Mouse (Mus musculus) hindbrain, embryonic 13.5 days (tissue): ENCODE measurements at regions not wholly inside any gene's neighbourhood (a gene's known extent, or its start where the extent isn't known, plus 50 kb on each side); places are given as distances from the start of the nearest gene placed in this dataset.

Experiments
- ATAC-seq: fragments of 200-750 bp; cut with Nextera tagmentation; 2 replicates; pipeline ENCODE4 v1.8.0; 2017; ENCODE audit warnings: moderate TSS enrichment; ENCODE audit not compliant: low FRiP score
- H3K27ac ChIP-seq: fragments of 300-500 bp; sonication (generic); 2 replicates; pipeline ENCODE4 v1.5.1; 2015; ENCODE audit warnings: inconsistent platforms, mild to moderate bottlenecking, moderate library complexity
- H3K27me3 ChIP-seq: fragments of 300-500 bp; sonication (generic); 2 replicates; pipeline ENCODE4 v1.6.1; 2015; ENCODE audit warnings: mild to moderate bottlenecking, inconsistent platforms
- H3K36me3 ChIP-seq: fragments of 300-500 bp; sonication (generic); 2 replicates; pipeline ENCODE4 v1.6.1; 2015; ENCODE audit warnings: mild to moderate bottlenecking, inconsistent platforms
- H3K4me1 ChIP-seq: fragments of 300-500 bp; sonication (generic); replicated peaks from 2 replicates; pipeline ENCODE4 v1.6.1; 2015; ENCODE audit warnings: inconsistent platforms
- H3K4me2 ChIP-seq: fragments of 300-500 bp; sonication (generic); 2 replicates; pipeline ENCODE4 v1.6.1; 2015; ENCODE audit warnings: inconsistent platforms, mild to moderate bottlenecking, moderate library complexity
- H3K4me3 ChIP-seq: fragments of 300-500 bp; sonication (generic); 2 replicates; pipeline ENCODE4 v1.5.1; 2015; ENCODE audit warnings: mild to moderate bottlenecking, inconsistent platforms
- H3K9ac ChIP-seq: fragments of 300-500 bp; sonication (generic); 2 replicates; pipeline ENCODE4 v1.6.1; 2015; ENCODE audit warnings: mild to moderate bottlenecking, inconsistent platforms
- H3K9me3 ChIP-seq: fragments of 300-500 bp; sonication (generic); 2 replicates; pipeline ENCODE4 v1.6.1; 2016; ENCODE audit warnings: inconsistent platforms
- WGBS: fragments of 180-500 bp; shearing (Covaris S2); methylation state at CpG from one replicate; pipeline ENCODE4 v1.1.7; 2015; 5-methylcytosine and 5-hydroxymethylcytosine counted together

DNA sequence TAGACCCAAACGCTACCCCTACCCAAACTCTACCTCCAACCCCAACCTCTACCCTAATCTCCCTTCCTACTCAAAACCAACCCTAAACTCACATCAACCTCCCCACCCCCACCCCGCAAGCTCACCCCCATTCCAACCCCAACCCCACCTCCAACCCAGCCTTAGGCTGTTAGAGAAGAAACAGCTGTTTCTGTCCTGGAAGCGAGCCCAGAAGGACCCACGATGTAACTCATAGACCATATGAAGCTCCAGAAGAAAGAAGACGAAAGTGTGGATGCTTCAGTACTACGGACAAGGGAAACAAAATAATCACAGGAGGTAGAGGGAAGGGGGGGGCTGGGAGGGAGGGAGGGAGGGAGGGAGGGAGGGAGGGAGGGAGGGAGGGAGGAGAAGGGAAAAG lies 58.4 kb downstream of the Sox11 start:
- no peak for ATAC-seq
- no peaks in the 10 kb centered on the region for H3K9me3 ChIP-seq
- 66% methylated on average over 6 of the region's 6 CpGs for WGBS
- no peaks in the 10 kb centered on the region for H3K36me3 ChIP-seq
- H3K9ac ChIP-seq: no peak overlapping the region
- H3K27ac ChIP-seq: no peak overlapping the region
- H3K27me3 ChIP-seq: no peaks in the 10 kb centered on the region
- peaks cover 7% of the 10 kb centered on the region for H3K4me1 ChIP-seq
- no peak overlapping the region for H3K4me2 ChIP-seq
- no peak overlapping the region for H3K4me3 ChIP-seq

DNA sequence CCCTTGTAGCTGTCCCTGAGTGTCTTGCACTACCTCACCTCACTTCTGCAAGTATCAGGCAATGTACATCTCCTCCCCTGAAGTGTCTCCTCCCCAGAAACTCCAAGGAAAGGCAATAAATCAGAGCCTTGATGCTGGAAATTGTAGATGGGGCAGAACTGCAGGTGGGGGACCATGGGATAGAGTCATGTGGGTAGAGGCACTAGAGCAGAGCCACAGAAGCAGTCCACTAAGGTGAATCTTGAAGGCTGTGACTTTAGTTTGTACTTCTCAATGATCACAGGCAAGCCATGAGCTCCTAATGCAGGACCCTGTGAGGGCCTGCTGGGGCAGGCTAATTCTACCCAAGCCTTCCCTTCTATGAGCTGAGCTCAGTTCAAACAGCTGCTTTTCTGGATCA lies 80.4 kb downstream of the Sox11 start:
- no peak for ATAC-seq

DNA sequence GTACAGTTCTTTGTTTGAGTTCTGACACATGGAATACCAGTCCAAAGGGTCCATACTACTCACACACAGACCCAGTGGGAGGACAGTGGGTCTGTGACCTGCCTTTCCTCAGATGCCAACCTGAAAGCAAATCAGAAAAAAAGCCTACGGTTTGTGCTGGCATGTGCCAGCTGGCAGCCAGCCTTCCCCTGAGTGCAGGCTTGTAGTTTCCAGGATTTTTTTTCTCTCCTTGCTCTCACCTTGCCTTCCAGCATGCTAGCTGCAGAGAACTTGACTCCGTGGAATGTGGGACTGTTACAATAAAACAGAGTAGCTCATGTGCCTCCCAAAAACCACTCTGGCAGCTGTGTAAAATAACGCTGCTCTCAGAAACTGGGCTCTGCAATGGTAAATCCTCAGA lies 88.2 kb downstream of the Sox11 start:
- no peak overlapping the region for H3K9ac ChIP-seq
- H3K9me3 ChIP-seq: no peaks in the 10 kb centered on the region
- H3K4me1 ChIP-seq: peaks cover 13% of the 10 kb centered on the region
- H3K36me3 ChIP-seq: no peaks in the 10 kb centered on the region
- no peak overlapping the region for H3K4me3 ChIP-seq
- ATAC-seq: no peak
- 70% methylated on average over 3 of the region's 3 CpGs for WGBS
- no peaks in the 10 kb centered on the region for H3K27me3 ChIP-seq
- no peak overlapping the region for H3K4me2 ChIP-seq
- no peak overlapping the region for H3K27ac ChIP-seq

More for the DNA sequence above, 80.4 kb downstream of the Sox11 start:
- Histone ChIP-seq H3K27me3 (no peaks in the 10 kb centered on the region), H3K36me3 (no peaks in the 10 kb centered on the region), H3K9ac (no peak overlapping the region), H3K4me1 (no peaks in the 10 kb centered on the region), H3K27ac (no peak overlapping the region), H3K4me3 (no peak overlapping the region), H3K4me2 (no peak overlapping the region), H3K9me3 (no peaks in the 10 kb centered on the region)

DNA sequence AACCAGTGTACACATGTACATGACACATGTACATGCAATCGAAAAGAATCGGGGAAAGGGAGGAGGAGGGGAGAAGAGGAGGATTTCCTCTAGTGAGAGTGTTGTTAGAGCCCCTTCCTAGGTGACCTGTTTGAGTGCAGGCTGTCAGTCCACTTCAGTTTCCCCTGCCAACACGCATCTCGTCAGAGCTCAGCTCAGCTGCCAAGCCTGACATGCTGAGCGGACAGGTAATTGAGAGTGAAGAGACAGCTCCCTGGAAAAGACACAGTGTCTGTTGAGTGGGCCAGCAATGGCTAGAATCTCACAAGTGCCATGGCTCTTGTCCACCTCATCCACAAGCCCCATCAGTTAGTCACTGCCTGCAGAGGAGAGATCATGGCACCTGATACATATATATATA lies 90.9 kb downstream of the Sox11 start:
- no peak overlapping the region for H3K4me3 ChIP-seq
- WGBS: 77% methylated on average over 5 of the region's 5 CpGs
- H3K4me2 ChIP-seq: no peak overlapping the region
- no peak overlapping the region for H3K27ac ChIP-seq
- no peak overlapping the region for H3K9ac ChIP-seq
- ATAC-seq: no peak
- peaks cover 30% of the 10 kb centered on the region for H3K4me1 ChIP-seq
- H3K9me3 ChIP-seq: no peaks in the 10 kb centered on the region
- H3K36me3 ChIP-seq: no peaks in the 10 kb centered on the region
- H3K27me3 ChIP-seq: no peaks in the 10 kb centered on the region

DNA sequence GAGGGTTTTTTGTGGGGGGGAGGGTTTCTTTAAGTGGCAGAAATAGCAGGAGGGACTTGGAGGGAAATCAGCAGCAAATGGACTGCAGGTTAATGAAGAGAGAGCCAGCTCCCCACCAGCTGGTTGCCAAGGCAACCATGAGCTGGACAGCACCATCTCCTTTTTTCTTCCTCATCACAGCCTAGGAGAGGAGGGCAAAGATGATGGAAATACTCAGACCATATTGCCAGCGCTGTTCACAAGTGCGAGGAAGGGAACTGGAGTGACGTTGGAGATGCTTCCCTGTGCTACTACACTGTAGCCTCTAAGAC lies 93.9 kb downstream of the Sox11 start:
- peaks cover 23% of the 10 kb centered on the region for H3K4me1 ChIP-seq
- H3K9ac ChIP-seq: no peak overlapping the region
- no peaks in the 10 kb centered on the region for H3K27me3 ChIP-seq
- 12% methylated on average over 3 of the region's 3 CpGs for WGBS
- peak overlapping the region; percentile 85 for H3K27ac ChIP-seq
- H3K4me2 ChIP-seq: peak overlapping the region; percentile 5; the same call in 1 of the 2 replicates
- H3K4me3 ChIP-seq: no peak overlapping the region
- H3K9me3 ChIP-seq: no peaks in the 10 kb centered on the region
- H3K36me3 ChIP-seq: no peaks in the 10 kb centered on the region
- peak; percentile 88 for ATAC-seq

DNA sequence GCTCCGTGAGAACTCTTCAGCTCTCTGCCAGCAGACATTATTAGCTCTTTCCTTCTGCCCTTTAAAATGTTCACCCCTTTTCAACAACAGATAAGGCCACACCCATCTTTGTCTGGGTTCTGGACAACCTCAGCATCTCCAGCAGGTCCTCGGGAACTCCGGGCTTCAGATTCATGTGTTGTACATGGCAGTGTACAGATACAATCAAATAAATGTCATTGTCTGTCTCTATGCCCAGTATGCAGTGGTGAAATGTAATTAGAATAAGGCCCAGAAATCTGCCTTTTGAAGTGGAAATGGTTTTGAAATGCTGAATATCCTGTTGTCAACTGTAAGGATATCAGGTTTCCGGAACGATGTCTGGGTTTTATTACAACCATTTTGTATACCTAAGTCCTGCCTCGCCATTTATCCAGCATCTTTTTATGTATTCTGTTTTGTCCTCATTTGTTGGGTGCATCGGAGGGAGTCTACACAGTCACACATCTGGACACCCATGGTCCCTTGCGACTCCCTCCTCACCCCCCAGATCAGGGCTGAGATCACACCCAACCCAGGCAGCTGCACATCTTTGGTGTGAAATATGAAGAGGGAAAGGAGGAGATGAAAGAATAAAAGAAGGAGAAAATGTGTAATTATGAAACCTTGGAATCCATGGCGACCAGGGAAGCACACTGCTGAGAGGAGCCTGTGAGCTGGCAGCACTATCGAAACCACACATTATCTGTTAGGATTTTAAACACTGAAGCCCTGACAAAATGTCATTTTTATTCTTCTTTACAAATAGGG lies 94.4 kb downstream of the Sox11 start:
- no peak overlapping the region for H3K9ac ChIP-seq
- no peaks in the 10 kb centered on the region for H3K9me3 ChIP-seq
- H3K4me3 ChIP-seq: no peak overlapping the region
- H3K4me2 ChIP-seq: peak overlapping the region; percentile 5; the same call in 1 of the 2 replicates
- WGBS: 43% methylated on average over 10 of the region's 10 CpGs
- peak overlapping the region; percentile 85 for H3K27ac ChIP-seq
- peaks cover 23% of the 10 kb centered on the region for H3K4me1 ChIP-seq
- no peaks in the 10 kb centered on the region for H3K36me3 ChIP-seq
- ATAC-seq: peak; percentile 73
- no peaks in the 10 kb centered on the region for H3K27me3 ChIP-seq

DNA sequence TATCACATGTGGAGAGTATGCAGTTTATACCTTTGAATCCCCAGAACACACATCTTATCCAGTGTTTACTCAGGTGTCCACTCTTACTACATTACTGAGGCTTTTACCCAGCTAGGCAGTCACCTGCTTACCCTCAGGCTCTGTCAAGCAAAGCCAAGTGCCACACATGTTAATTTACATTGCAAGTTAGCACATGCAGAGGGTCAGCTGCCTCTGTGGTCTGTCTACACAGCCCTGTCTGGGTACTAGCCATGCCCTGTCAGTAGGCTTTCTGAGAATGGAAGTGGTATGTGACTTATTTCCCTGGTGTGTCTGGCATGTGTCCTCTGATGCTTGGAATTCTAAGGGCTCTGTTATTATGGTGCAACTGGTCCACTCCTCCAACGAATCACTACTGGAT lies 106.6 kb downstream of the Sox11 start:
- H3K9ac ChIP-seq: no peak overlapping the region
- no peak overlapping the region for H3K4me3 ChIP-seq
- no peaks in the 10 kb centered on the region for H3K4me1 ChIP-seq
- no peak for ATAC-seq
- no peak overlapping the region for H3K27ac ChIP-seq
- no peaks in the 10 kb centered on the region for H3K36me3 ChIP-seq
- no peaks in the 10 kb centered on the region for H3K9me3 ChIP-seq
- 60% methylated on average over 1 of the region's 1 CpGs for WGBS
- H3K27me3 ChIP-seq: no peaks in the 10 kb centered on the region
- no peak overlapping the region for H3K4me2 ChIP-seq

DNA sequence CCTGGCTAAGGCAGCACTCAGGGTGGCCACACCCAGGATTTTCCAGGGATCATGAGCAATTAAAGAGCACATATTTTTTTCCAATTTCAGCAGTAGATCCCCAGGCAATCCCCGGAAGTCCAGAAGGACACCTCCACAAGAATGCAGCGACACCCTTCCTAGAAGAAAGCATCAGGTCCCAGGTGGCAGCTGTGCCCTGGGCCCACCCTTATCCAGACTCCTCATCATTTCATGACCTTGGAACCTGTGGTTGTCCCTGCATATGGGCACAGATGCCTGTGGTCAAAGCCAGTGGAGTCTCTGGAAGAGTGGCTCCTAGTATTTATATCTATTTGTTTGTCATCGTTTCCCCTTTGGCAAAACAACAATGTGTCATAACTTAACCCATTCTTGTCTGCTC lies 120.8 kb downstream of the Sox11 start:
- no peak overlapping the region for H3K9ac ChIP-seq
- ATAC-seq: no peak
- H3K4me3 ChIP-seq: no peak overlapping the region
- no peaks in the 10 kb centered on the region for H3K4me1 ChIP-seq
- H3K27me3 ChIP-seq: no peaks in the 10 kb centered on the region
- H3K36me3 ChIP-seq: no peaks in the 10 kb centered on the region
- H3K27ac ChIP-seq: no peak overlapping the region
- 97% methylated on average over 3 of the region's 3 CpGs for WGBS
- H3K4me2 ChIP-seq: no peak overlapping the region
- H3K9me3 ChIP-seq: no peaks in the 10 kb centered on the region

DNA sequence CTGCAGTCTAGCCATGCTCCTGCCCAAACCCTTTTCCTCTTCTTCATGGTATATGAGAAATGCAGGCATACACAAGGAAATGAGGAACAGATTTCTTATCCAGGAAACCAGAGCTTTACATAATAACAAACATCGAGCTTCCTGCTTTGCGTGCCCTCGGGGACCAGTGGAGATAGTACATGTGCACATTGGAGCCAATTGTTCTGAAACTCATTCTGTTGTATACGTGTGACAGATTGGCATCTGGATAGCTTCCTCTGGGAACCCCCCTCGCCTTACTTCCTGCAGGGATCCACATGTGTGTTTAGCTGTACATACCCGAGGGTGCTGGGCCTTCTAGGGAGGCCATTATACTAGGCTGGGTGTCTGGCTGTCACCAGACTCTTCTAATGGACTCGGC lies 141.2 kb downstream of the Sox11 start:
- no peak overlapping the region for H3K27ac ChIP-seq
- no peak overlapping the region for H3K4me3 ChIP-seq
- H3K4me2 ChIP-seq: no peak overlapping the region
- no peaks in the 10 kb centered on the region for H3K9me3 ChIP-seq
- H3K4me1 ChIP-seq: no peaks in the 10 kb centered on the region
- no peak for ATAC-seq
- H3K36me3 ChIP-seq: no peaks in the 10 kb centered on the region
- no peak overlapping the region for H3K9ac ChIP-seq
- no peaks in the 10 kb centered on the region for H3K27me3 ChIP-seq
- 69% methylated on average over 7 of the region's 7 CpGs for WGBS

DNA sequence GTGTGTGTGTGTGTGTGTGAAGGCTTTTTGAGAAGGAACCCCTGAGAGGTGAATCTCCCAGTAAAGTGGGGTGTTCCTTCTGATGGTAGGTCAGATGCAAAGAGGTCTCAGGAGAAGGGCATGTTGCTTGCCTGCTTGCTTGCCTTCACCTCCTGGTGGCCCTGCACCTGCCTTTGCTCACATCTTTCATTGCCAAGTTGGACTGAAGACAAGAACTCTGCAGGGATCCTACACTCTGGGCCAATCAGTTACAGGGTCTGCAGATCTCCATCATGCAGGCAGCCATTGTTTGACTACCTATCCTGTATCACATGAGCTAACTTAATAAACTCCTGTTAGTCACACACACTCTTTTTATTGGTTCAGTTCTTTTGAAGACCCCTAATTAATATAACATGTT lies 148.4 kb downstream of the Sox11 start:
- Histone ChIP-seq H3K4me3 (no peak overlapping the region), H3K9ac (no peak overlapping the region), H3K9me3 (no peaks in the 10 kb centered on the region), H3K27me3 (no peaks in the 10 kb centered on the region), H3K4me2 (no peak overlapping the region), H3K36me3 (no peaks in the 10 kb centered on the region), H3K4me1 (no peaks in the 10 kb centered on the region), H3K27ac (no peak overlapping the region)
- no peak for ATAC-seq

DNA sequence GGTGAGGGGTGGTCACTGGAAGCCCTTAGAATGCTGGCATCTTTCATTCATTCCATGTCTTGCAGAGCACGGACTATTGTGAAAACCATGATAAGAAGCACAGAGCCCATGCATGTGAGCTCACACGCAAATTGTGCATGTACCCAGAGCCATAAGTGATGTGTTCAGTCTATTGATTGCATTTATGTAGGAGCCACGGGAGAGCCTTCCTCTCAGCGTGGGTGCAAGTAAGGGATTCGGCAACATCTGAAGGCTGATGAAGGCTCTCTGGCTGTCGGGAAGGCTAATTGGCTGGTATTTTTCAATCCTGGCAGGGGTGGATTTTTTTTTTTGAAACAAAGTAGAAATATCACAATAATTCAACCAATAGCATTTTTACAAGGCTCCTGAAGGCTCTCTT lies 150.5 kb downstream of the Sox11 start:
- Histone ChIP-seq H3K36me3 (no peaks in the 10 kb centered on the region), H3K4me1 (no peaks in the 10 kb centered on the region), H3K4me3 (no peak overlapping the region), H3K27me3 (no peaks in the 10 kb centered on the region), H3K4me2 (no peak overlapping the region), H3K9ac (no peak overlapping the region), H3K9me3 (no peaks in the 10 kb centered on the region), H3K27ac (no peak overlapping the region)
- no peak for ATAC-seq
- WGBS: 73% methylated on average over 6 of the region's 6 CpGs

DNA sequence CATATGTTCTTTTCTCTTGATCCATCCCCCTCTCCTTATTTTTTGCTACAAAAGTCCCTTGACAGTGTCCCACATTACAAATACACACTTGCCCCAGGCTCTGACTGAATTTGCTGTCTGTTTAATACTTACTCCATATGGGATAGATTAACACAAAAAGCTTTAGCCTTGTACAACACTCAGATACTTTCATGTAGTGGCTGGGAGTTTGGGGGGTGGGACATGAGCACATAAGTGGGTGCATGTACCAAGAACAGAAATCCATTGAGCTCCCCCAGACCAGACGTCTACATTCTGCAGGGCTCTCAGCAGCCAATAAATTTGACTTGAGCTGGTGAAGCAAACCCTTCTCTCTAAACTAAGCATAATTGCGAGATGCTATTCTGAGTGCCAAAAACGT lies 154.9 kb downstream of the Sox11 start:
- no peaks in the 10 kb centered on the region for H3K36me3 ChIP-seq
- H3K4me3 ChIP-seq: no peak overlapping the region
- no peaks in the 10 kb centered on the region for H3K9me3 ChIP-seq
- H3K4me2 ChIP-seq: no peak overlapping the region
- WGBS: 77% methylated on average over 3 of the region's 3 CpGs
- H3K27ac ChIP-seq: no peak overlapping the region
- no peak for ATAC-seq
- peaks cover 14% of the 10 kb centered on the region for H3K4me1 ChIP-seq
- no peak overlapping the region for H3K9ac ChIP-seq
- no peaks in the 10 kb centered on the region for H3K27me3 ChIP-seq
